Mouse (Mus musculus): ENCODE data around the gene Bex2. TPM values are rescaled to one million over a fixed set of nuclear protein-coding genes. Genes with fewer than 3 reads are reported as not detected.
"Not testable (repeated sequence)": the region's sequence is repeated elsewhere in the genome, so short reads cannot be mapped to it uniquely, and the experiment has no call there.

Bex2 gene
- polyA plus RNA-seq, 1 experiment: not detected

DNA sequence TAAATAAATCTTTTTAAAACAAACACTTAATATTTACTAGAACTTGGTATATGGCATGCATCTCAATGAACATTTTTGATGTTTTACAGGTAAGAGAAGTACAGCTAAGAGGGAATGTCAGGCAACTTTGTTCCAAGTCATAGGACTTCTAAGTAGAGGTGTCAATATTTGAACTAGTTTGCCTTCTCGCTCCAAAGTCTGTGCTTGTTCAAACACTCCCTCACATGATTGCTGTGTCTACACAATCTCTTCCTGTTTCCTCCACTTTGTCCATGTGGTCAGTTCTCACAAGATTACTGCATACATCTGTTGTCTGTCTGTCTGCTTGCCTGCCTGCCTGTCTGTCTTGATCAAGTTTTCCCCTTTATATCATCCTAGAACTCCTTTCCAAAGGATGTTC lies 7.3 kb downstream of the Bex2 start:
- no peak overlapping the region for H3K4me3 ChIP-seq (ENCODE audit: insufficient read depth, low read length)
- no peak overlapping the region for H3K27ac ChIP-seq (ENCODE audit: insufficient read depth, low read depth, low read length)
- H3K4me1 ChIP-seq (ENCODE audit: control insufficient read depth, insufficient read depth, low read length): no peaks in the 10 kb centered on the region
- no peak for TF ChIP-seq POLR2A (IDR thresholded peaks at IDR 0.05; ENCODE audit: borderline replicate concordance, low read depth, low read length)
- no peak for TF ChIP-seq CTCF (IDR thresholded peaks at IDR 0.05; ENCODE audit: low read depth, low read length)

DNA sequence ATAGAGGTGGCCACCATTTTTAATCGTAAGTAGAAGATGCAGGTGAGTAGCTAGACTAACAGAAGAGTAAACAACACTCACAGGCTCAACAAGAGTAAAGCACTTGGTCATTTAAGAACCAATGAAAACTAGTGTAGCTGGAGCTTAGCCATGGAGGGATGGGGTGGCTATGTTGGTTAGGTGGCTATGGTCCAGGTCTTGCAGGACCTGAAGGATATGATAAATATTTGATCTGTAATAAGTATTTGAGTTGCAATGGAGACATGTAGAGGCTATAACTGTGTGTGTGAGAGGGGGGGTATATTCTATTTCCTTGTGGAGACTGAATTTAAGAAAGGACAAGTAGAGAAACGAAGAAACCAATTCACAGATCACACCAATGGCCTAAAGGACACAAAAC lies 16.8 kb downstream of the Bex2 start:
- Histone ChIP-seq H3K4me1 (ENCODE audit: control insufficient read depth, insufficient read depth, low read length) (no peaks in the 10 kb centered on the region), H3K27ac (ENCODE audit: insufficient read depth, low read depth, low read length) (no peak overlapping the region), H3K4me3 (ENCODE audit: insufficient read depth, low read length) (no peak overlapping the region)
- TF ChIP-seq CTCF (IDR thresholded peaks at IDR 0.05; ENCODE audit: low read depth, low read length) (no peak), POLR2A (IDR thresholded peaks at IDR 0.05; ENCODE audit: borderline replicate concordance, low read depth, low read length) (no peak)

DNA sequence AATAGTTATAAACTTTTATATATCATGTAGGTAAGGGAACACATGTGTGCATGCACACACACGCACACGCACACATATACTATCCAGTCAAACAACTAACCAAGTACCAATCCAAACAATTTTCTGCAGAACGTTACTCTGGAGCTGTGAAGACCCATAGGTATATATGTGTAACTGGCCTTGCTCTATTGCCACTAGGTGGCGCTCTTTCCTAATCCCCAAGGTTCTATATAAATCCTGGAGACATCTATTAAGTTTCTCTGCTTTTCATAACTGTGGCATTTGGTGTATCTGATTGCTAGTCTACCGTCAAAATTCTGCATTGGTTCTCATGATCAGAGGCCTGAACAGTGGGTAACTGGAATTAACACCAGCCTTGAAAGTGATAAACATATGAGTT lies 20.5 kb downstream of the Bex2 start:
- TF ChIP-seq POLR2A (IDR thresholded peaks at IDR 0.05; ENCODE audit: borderline replicate concordance, low read depth, low read length): no peak
- TF ChIP-seq CTCF (IDR thresholded peaks at IDR 0.05; ENCODE audit: low read depth, low read length): no peak
- Histone ChIP-seq H3K4me3 (ENCODE audit: insufficient read depth, low read length) (no peak overlapping the region), H3K4me1 (ENCODE audit: control insufficient read depth, insufficient read depth, low read length) (no peaks in the 10 kb centered on the region), H3K27ac (ENCODE audit: insufficient read depth, low read depth, low read length) (no peak overlapping the region)

DNA sequence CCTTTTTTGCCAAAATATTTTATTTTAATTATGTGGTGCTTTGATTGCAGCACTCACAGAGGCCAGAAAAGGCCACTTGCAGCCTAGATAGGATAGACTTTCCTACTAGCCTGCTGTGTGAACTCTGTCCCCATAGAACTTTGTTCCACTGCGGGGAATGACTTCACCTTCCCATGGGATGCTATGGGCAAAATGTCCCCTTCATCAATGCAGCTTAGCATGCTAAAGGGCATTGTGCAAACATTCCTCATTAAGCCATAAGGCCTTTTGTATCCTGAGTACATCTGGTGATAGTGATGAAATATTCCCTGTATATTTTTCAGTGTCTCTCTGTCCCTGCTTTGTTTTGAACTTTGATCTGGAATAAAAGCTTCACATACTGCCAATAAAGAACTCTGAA lies 24.3 kb downstream of the Bex2 start:
- TF ChIP-seq CTCF (IDR thresholded peaks at IDR 0.05; ENCODE audit: low read depth, low read length) (no peak), POLR2A (IDR thresholded peaks at IDR 0.05; ENCODE audit: borderline replicate concordance, low read depth, low read length) (no peak)
- Histone ChIP-seq H3K4me1 (ENCODE audit: control insufficient read depth, insufficient read depth, low read length) (no peaks in the 10 kb centered on the region), H3K4me3 (ENCODE audit: insufficient read depth, low read length) (no peak overlapping the region), H3K27ac (ENCODE audit: insufficient read depth, low read depth, low read length) (no peak overlapping the region)

DNA sequence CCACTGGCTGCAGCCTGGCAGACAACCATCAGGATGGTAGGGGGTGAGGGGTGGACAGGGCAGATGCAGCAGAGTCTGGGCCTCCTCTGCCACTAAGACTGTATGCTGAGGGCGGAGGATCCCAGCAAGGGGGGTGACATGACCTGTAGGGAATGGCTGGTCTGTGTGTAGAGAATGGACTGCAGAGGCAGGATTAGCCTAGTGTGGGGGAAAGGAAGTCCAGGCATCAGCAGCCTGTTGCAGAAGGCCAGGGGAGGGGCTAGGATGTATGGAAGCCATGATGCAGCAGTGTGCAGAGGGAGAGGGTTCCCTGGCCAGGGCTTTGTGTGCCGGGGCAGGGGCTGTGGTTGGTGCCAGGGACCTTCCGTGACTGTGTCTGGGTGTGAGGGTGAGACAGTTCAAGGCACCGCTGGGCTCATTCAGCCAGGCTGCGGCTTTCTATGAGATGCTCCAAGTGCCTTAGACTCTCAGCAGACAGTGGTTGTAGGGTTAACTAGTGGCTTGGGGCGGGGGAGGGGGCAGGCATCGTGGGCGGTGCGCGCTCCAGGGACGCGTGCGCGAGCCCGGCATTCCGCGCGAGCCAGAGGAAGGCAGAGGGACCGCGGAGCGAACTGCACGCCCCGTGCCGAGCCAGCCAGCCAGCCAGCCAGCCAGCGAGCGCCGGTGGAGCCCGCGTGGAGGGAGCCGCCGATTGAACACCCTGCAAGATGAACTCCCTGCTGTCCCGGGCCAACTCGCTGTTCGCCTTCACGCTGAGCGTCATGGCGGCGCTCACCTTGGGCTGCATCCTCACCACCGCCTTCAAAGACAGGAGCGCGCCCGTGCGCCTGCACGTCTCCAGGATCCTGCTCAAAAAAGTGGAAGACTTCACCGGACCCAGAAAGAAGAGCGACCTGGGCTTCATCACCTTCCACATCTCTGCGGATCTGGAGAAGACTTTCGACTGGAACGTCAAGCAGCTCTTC lies 35.0 kb downstream of the Bex2 start, which contains the start of gene Arxes1:
Gene Arxes1, plus strand, starts transcription at position 569 of the 965 bp plus-strand sequence.
- not testable (repeated sequence) for H3K4me3 ChIP-seq (ENCODE audit: insufficient read depth, low read length); H3K27ac ChIP-seq (ENCODE audit: insufficient read depth, low read depth, low read length)

DNA sequence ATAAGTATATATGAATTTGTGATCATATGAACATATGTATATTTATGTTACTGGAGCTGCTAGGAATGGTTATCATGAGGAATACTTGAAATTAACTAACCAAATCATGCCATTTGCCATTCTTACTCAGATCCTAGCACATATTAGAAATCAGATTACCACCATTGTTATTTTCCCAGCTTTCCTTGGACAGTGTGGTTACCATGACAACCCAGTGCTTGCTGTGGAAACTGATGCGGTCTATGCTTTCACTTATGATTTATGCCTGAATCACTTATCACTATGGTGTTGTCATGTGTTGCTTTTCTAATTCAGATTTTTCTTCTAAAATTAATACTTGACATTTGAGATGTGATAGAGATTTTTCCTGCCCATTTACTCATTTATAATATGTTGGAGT lies 37.7 kb downstream of the Bex2 start:
- TF ChIP-seq POLR2A (IDR thresholded peaks at IDR 0.05; ENCODE audit: borderline replicate concordance, low read depth, low read length) (no peak), CTCF (IDR thresholded peaks at IDR 0.05; ENCODE audit: low read depth, low read length) (no peak)
- Histone ChIP-seq H3K27ac (ENCODE audit: insufficient read depth, low read depth, low read length) (no peak overlapping the region), H3K4me3 (ENCODE audit: insufficient read depth, low read length) (no peak overlapping the region), H3K4me1 (ENCODE audit: control insufficient read depth, insufficient read depth, low read length) (no peaks in the 10 kb centered on the region)

More for the DNA sequence above, 35.0 kb downstream of the Bex2 start, which contains the start of gene Arxes1:
- not testable (repeated sequence) for H3K4me1 ChIP-seq (ENCODE audit: control insufficient read depth, insufficient read depth, low read length)

Other genes starting within 250 kb of the Bex2 start
- gene Gprasp2, start 229.2 kb downstream of the Bex2 start, polyA plus RNA-seq (2012; ENCODE audit: insufficient read depth, insufficient read length, missing spikeins): 1.9 TPM in 1 of 2 replicates, not detected in the other
- not detected in 2 replicates for gene Arxes2, start 74.4 kb downstream of the Bex2 start, polyA plus RNA-seq (2012; ENCODE audit: insufficient read depth, insufficient read length, missing spikeins)
- gene Arxes1, start 34.9 kb downstream of the Bex2 start, polyA plus RNA-seq (2012; ENCODE audit: insufficient read depth, insufficient read length, missing spikeins): not detected in 2 replicates
- not detected in 2 replicates for gene Nxf3, start 17.0 kb upstream of the Bex2 start, polyA plus RNA-seq (2012; ENCODE audit: insufficient read depth, insufficient read length, missing spikeins)
- gene Bex4, start 70.8 kb upstream of the Bex2 start, polyA plus RNA-seq (2012; ENCODE audit: insufficient read depth, insufficient read length, missing spikeins): not detected in 2 replicates
- gene Tceal8, start 104.1 kb upstream of the Bex2 start, polyA plus RNA-seq (2012; ENCODE audit: insufficient read depth, insufficient read length, missing spikeins): 65.3 and 72.7 TPM in 2 replicates
- not detected in 2 replicates for gene Tceal5, start 135.6 kb upstream of the Bex2 start, polyA plus RNA-seq (2012; ENCODE audit: insufficient read depth, insufficient read length, missing spikeins)
- not detected in 2 replicates for gene Tceal7, start 146.5 kb upstream of the Bex2 start, polyA plus RNA-seq (2012; ENCODE audit: insufficient read depth, insufficient read length, missing spikeins)
- not detected in 2 replicates for gene Bex1, start 147.3 kb upstream of the Bex2 start, polyA plus RNA-seq (2012; ENCODE audit: insufficient read depth, insufficient read length, missing spikeins)
- 101 and 128 TPM in 2 replicates for gene Tceal9, start 176.8 kb upstream of the Bex2 start, polyA plus RNA-seq (2012; ENCODE audit: insufficient read depth, insufficient read length, missing spikeins)
- 49.1 and 57.3 TPM in 2 replicates for gene Bex3, start 202.0 kb upstream of the Bex2 start, polyA plus RNA-seq (2012; ENCODE audit: insufficient read depth, insufficient read length, missing spikeins)

Measured in bone marrow macrophage, adult 2 months (primary cell).